Mouse (Mus musculus) lung, embryonic 15.5 days (tissue): ENCODE measurements around the gene Lrrc25. TPM values are rescaled to one million over a fixed set of nuclear protein-coding genes. Genes with fewer than 3 reads are reported as not detected.

Experiments used
- ATAC-seq: fragments of 200-750 bp; cut with Nextera tagmentation; 2 replicates; pipeline ENCODE4 v1.8.0; 2017; ENCODE audit warnings: moderate number of reproducible peaks, borderline replicate concordance; ENCODE audit not compliant: low FRiP score, low TSS enrichment; ENCODE audit errors: extremely low read depth
- H3K27ac ChIP-seq: fragments of 300-500 bp; sonication (generic); 2 replicates; pipeline ENCODE4 v1.5.1; 2015; ENCODE audit warnings: moderate library complexity, mild to moderate bottlenecking, inconsistent platforms
- H3K27me3 ChIP-seq: fragments of 300-500 bp; sonication (generic); 2 replicates; pipeline ENCODE4 v1.6.1; 2015; ENCODE audit warnings: inconsistent platforms
- H3K36me3 ChIP-seq: fragments of 300-500 bp; sonication (generic); 2 replicates; pipeline ENCODE4 v1.6.1; 2015; ENCODE audit warnings: inconsistent platforms
- H3K4me1 ChIP-seq: fragments of 300-500 bp; sonication (generic); 2 replicates; pipeline ENCODE4 v1.6.1; 2015; ENCODE audit warnings: inconsistent platforms
- H3K4me2 ChIP-seq: fragments of 300-500 bp; sonication (generic); 2 replicates; pipeline ENCODE4 v1.6.1; 2015; ENCODE audit warnings: inconsistent platforms, mild to moderate bottlenecking, moderate library complexity
- H3K4me3 ChIP-seq: fragments of 300-500 bp; sonication (generic); 2 replicates; pipeline ENCODE4 v1.5.1; 2015; ENCODE audit warnings: mild to moderate bottlenecking, inconsistent platforms
- H3K9ac ChIP-seq: fragments of 300-500 bp; sonication (generic); 2 replicates; pipeline ENCODE4 v1.6.1; 2015; ENCODE audit warnings: inconsistent platforms
- H3K9me3 ChIP-seq: fragments of 300-500 bp; sonication (generic); 2 replicates; pipeline ENCODE4 v1.6.1; 2016; ENCODE audit warnings: inconsistent platforms
- WGBS: fragments of 180-500 bp; shearing (Covaris S2); methylation state at CpG from one replicate; pipeline ENCODE4 v1.1.7; 2015; 5-methylcytosine and 5-hydroxymethylcytosine counted together
- polyA plus RNA-seq: library from polyadenylated mRNA; unstranded; fragments of >200 nt; fragmentation: Nextera tagmentation; extraction: Ambion mirVana; gene quantifications from 2 replicates; pipeline ENCODE4 v1.2.1, GENCODE M21; 2015

Gene Lrrc25
- polyA plus RNA-seq, 1 experiment from 2014 or later: 2.5 TPM

DNA sequence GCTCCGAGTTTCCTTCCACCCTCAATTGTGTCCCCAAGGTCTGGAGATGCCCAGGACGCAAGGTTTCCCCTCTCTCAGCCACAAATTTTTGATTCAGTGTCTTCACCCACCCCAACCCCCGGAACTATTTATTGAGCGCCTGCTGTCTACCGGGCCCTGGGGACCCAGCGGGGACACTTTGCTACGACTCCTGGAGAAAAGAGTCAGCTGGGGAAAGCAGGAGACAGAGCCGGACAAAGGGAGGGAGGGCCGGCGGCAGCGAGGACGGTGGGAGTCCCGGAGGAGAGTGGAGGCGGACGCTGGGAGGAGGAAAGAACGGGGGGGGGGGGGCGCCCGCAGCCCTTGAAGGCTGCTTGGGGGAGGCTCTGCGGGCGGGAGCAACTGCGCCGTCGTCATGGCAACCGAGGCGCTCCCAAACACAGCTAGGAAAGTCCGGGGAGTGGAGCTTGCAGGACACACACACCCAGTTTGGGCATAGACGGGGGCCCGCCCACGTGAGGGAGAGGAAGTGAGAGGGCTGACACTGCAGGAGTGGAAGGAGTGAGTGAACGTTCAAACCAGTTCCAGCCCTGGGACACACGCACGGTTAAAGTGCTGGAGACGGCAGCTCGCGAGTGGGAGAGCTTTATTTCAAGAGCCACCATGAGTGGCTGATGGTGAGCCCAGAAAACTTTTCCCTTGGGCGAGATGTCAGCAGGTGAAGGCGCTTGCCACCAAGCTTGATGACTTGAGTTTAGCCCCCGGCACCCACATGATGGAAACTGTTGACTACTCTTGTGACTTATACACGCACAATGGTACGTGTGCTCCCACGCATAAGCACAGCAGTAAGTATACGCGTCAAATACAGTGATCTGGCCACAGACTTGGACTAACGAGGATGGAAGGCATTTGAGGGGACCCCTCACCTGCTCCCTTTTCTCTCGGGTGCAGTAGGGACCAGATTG lies 5.8 kb upstream of the Lrrc25 start:
- peaks cover 47% of the 10 kb centered on the region for H3K4me1 ChIP-seq

DNA sequence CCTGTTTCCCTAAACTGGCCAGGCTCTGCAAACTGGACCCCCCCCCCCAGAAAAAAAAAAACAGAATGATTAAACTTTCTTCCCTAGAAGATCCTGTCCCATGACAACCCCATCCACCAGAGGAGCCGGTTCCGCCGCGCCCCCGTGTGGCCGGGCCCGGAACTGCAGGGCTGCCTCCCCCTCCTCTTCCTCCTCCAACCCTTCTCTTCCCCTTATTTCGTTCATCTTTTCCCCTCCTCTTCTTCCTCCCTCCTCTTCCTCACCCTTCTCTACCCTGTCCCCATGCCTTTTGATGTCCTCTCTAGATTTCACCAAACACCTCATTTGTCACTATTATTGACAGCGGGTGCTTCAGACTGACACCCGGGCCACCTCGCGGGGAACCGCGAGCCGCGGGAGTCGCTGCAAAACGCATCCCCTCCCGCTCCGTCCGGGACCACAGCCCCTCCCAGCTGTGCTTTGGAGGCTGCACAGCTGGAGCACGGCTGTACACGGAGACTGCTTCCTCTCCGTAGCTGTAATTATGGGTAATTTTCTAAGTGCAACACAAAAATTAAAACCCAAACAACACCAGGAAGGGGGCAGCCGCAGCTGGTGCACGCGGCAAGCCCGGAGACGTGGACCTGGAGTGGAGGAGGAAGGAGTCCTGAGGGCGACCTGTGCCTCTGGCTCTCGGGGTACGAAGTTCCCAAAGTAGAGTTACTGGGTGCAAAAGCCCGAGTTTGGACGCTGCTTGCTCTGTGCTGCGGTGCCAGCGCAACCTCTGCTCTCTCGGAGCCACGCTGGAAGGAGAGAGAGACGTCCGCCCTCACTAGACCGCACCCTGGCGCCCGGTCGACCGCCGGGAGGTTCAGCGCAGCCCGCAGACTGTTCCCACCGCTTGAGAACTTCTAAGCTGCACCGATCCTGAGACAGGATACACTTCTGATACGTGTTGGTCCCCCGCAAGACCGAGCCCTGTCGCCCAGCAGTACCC lies 4.9 kb upstream of the Lrrc25 start:
- no peak for ATAC-seq

More for the DNA sequence above, 5.8 kb upstream of the Lrrc25 start:
- peak overlapping the region; percentile 79 for H3K4me3 ChIP-seq
- no peaks in the 10 kb centered on the region for H3K36me3 ChIP-seq
- peak overlapping the region; percentile 62 for H3K9ac ChIP-seq
- no peaks in the 10 kb centered on the region for H3K27me3 ChIP-seq
- under 1% methylated on average over 42 of the region's 45 CpGs for WGBS
- peak overlapping the region; percentile 100 for H3K27ac ChIP-seq
- no peaks in the 10 kb centered on the region for H3K9me3 ChIP-seq
- ATAC-seq: peak; percentile 81
- peak overlapping the region; percentile 95 for H3K4me2 ChIP-seq

DNA sequence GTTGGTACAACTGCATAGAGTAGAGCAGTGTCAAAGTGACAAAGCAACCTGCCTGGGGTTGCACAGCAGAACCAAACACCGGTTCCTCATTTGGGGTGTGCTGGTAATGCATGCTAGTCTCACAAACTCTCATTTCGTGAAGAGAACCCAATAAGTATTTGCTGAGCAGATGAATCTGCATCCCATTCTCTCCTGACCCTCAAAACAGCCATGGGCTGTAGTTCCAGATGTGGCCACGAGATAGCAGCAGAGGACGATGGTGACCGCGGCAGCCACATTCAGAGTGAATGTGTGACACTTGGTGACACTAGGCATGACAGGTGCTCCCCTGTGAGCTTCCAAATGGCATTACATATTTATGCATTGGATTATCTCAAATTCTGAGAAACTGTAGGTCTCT lies 4.1 kb upstream of the Lrrc25 start:
- Histone ChIP-seq H3K27me3 (no peaks in the 10 kb centered on the region), H3K27ac (peak overlapping the region; percentile 100), H3K4me3 (peak overlapping the region; percentile 79), H3K4me2 (peak overlapping the region; percentile 95), H3K9ac (peak overlapping the region; percentile 62; the same call in 1 of the 2 replicates), H3K4me1 (peaks cover 42% of the 10 kb centered on the region), H3K36me3 (no peaks in the 10 kb centered on the region), H3K9me3 (no peaks in the 10 kb centered on the region)
- 0% methylated on average over 6 of the region's 6 CpGs for WGBS
- ATAC-seq: no peak

More for the DNA sequence above, 4.9 kb upstream of the Lrrc25 start:
- WGBS: under 1% methylated on average over 54 of the region's 54 CpGs
- no peaks in the 10 kb centered on the region for H3K36me3 ChIP-seq
- peak overlapping the region; percentile 95 for H3K4me2 ChIP-seq
- H3K27me3 ChIP-seq: no peaks in the 10 kb centered on the region
- peak overlapping the region; percentile 62 for H3K9ac ChIP-seq
- H3K9me3 ChIP-seq: no peaks in the 10 kb centered on the region
- H3K4me3 ChIP-seq: peak overlapping the region; percentile 79
- peak overlapping the region; percentile 100 for H3K27ac ChIP-seq
- H3K4me1 ChIP-seq: peaks cover 47% of the 10 kb centered on the region

DNA sequence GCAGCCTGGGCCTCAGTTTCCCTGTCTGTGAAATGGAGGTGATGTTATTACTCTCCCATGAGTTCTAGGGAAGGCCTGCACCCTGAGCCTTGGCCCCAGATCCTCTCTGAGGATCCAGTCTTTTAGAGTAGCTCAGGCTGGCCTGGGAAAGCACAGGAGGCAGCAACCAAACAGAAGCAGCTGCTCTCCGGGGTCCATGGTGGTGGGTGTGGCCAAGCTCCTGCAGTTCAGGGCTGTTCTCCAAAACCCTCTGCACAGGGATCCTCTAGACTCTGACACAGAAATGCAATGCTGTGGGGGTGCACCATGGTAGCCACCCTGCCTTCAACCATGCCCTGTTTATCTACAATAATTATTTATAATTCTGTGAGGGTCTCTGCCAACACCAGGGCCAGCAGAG lies 2.2 kb upstream of the Lrrc25 start:
- no peak overlapping the region for H3K27ac ChIP-seq

DNA sequence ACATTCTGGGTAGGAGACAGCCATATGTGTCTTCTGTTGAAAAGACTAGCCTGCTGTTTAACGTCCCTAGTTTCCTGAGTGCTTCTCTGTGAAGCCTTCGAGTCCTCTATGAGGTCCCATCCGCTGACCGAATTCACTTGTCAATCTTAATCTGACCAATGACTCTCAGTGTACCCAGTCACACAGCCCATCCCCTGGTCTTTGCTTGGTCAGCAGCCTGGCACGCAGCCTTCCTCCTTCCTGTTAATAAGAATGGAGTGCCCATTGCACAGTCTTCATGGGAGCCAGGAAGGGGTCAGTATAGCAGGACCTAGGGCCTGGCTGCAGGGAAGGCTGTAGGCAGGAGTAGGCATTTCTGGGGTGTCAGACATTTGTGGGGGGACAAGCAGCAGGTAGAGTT lies 1.5 kb upstream of the Lrrc25 start:
- Histone ChIP-seq H3K9me3 (no peaks in the 10 kb centered on the region), H3K27me3 (0 out of 2 replicates have a peak, but pooled peaks cover under 1% of the 10 kb centered on the region), H3K4me3 (no peak overlapping the region), H3K4me1 (peaks cover 18% of the 10 kb centered on the region), H3K36me3 (no peaks in the 10 kb centered on the region), H3K27ac (no peak overlapping the region), H3K4me2 (no peak overlapping the region), H3K9ac (no peak overlapping the region)
- ATAC-seq: no peak
- 68% methylated on average over 5 of the region's 5 CpGs for WGBS

More for the DNA sequence above, 2.2 kb upstream of the Lrrc25 start:
- Histone ChIP-seq H3K27me3 (no peaks in the 10 kb centered on the region), H3K9me3 (no peaks in the 10 kb centered on the region), H3K4me3 (no peak overlapping the region), H3K36me3 (no peaks in the 10 kb centered on the region), H3K9ac (no peak overlapping the region), H3K4me1 (peaks cover 24% of the 10 kb centered on the region), H3K4me2 (no peak overlapping the region)
- 5% methylated on average over 1 of the region's 1 CpGs for WGBS
- no peak for ATAC-seq

DNA sequence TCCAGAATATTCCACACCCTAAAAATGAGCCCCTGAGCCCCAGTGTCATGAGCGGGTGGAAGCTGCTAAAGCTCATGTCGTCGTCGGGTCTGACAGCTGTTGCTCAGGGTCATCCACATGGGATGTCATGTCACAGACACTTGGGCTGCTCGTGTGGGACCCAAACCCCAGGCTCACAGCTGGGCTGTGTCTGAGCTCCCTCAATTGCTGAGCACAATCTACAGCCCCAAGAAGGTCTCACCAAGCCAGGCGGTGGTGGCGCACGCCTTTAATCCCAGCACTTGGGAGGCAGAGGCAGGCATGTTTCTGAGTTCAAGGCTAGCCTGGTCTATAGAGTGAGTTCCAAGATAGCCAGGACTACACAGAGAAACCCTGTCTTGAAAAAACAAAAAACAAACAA lies 674 bp upstream of the Lrrc25 start:
- H3K4me2 ChIP-seq: no peak overlapping the region
- peaks cover 16% of the 10 kb centered on the region for H3K4me1 ChIP-seq
- WGBS: 73% methylated on average over 8 of the region's 8 CpGs
- no peak overlapping the region for H3K9ac ChIP-seq
- H3K4me3 ChIP-seq: no peak overlapping the region
- no peak for ATAC-seq
- 0 out of 2 replicates have a peak, but pooled peaks cover 4% of the 10 kb centered on the region for H3K27me3 ChIP-seq
- no peaks in the 10 kb centered on the region for H3K9me3 ChIP-seq
- no peak overlapping the region for H3K27ac ChIP-seq
- H3K36me3 ChIP-seq: no peaks in the 10 kb centered on the region

DNA sequence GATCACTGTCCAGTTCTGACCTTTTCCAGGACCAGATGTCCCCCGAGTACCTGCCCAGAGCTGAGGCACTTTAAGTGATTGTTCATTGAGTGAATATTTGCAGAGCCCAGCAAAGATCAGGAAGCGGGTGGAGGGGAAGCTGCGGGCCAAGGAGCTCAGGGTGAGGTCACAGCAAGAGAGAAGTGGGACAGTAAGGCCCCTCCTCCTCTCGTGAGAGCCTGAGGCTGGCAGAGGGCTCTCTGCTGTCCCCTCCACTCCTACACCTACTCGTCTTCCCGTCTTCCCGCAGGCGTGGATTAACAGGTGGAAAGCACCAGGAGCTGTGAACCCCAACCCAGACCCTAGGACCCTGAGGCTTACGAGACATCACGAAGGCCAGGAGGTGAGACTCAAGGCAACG lies 690 bp downstream of the Lrrc25 start:
- Histone ChIP-seq H3K27ac (no peak overlapping the region), H3K36me3 (no peaks in the 10 kb centered on the region), H3K4me2 (no peak overlapping the region), H3K4me3 (no peak overlapping the region), H3K9ac (no peak overlapping the region), H3K4me1 (peaks cover 2% of the 10 kb centered on the region), H3K27me3 (peaks cover 13% of the 10 kb centered on the region; the same call in 1 of the 2 replicates), H3K9me3 (no peaks in the 10 kb centered on the region)
- WGBS: 42% methylated on average over 11 of the region's 11 CpGs
- no peak for ATAC-seq

DNA sequence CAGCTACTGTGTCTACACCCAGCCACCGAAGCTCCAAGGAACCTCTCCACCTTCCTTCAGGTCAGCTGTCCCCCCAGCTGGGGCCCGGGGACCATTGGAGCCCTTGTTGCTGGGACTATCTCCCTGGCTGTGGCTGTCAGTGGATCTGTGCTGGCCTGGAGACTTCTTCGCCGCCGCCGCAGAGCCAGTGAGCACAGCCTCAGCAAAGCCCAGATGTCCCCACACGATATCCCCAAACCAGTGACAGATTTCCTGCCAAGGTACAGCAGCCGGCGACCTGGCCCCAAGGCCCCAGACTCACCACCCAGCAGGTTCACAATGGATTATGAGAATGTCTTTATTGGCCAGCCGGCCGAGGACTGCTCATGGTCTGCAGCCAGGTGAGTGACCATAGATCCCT lies 2.0 kb downstream of the Lrrc25 start:
- Histone ChIP-seq H3K27me3 (peaks cover 23% of the 10 kb centered on the region; the same call in 1 of the 2 replicates), H3K4me1 (no peaks in the 10 kb centered on the region; the same call in none of the 2 replicates), H3K4me3 (no peak overlapping the region), H3K27ac (no peak overlapping the region), H3K36me3 (no peaks in the 10 kb centered on the region), H3K4me2 (no peak overlapping the region), H3K9me3 (no peaks in the 10 kb centered on the region), H3K9ac (no peak overlapping the region)
- 74% methylated on average over 11 of the region's 11 CpGs for WGBS
- no peak for ATAC-seq

DNA sequence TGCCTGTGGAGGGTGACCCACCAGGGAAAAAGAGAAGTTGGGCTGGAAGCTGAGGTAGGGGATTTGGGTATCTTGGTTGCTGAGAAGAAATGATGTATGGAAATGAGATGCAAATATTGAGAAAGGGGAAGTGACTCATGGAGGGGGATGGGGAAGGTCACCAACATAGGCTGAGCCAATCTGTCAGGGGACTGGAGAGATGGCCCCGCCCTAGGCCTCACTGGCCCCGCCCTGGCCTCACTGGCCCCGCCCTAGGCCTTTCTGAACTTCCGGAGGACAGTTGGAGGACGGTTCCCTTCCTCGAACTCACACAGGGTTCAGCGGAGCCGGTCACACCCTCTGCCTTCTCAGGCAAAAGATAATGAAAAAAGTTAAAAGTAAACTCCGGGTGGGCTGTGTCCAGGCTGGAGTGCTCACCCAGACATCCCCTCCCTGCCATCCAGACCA lies 3.0 kb downstream of the Lrrc25 start:
- Histone ChIP-seq H3K4me1 (no peaks in the 10 kb centered on the region; the same call in none of the 2 replicates), H3K4me2 (no peak overlapping the region), H3K36me3 (no peaks in the 10 kb centered on the region), H3K27ac (no peak overlapping the region), H3K4me3 (no peak overlapping the region), H3K27me3 (peaks cover 23% of the 10 kb centered on the region; the same call in 1 of the 2 replicates), H3K9ac (no peak overlapping the region), H3K9me3 (no peaks in the 10 kb centered on the region)
- WGBS: 27% methylated on average over 9 of the region's 9 CpGs
- peak; percentile 59; the same call in 1 of the 2 replicates for ATAC-seq

DNA sequence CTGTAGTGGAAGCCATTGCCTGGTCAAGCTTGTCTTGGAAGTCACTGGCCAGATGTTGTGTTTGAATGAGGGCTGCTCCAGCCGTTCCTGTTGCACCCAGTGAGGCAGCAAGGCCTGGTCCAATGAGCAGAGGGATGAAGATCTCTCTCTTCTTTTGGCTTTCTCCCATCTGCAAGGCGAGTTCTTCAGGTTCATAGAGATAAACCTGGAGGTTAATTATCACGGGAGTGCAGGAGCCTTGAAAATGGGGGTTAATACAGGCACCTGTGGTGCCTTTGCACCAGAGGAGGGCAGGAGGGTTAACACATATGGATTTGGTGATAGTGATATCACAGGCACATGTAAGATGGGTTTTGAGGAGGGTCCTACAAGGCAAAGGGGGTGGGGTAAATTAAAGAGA lies 6.3 kb downstream of the Lrrc25 start:
- Histone ChIP-seq H3K4me2 (no peak overlapping the region), H3K9me3 (no peaks in the 10 kb centered on the region), H3K27ac (no peak overlapping the region), H3K36me3 (no peaks in the 10 kb centered on the region), H3K4me3 (no peak overlapping the region), H3K27me3 (peaks cover 23% of the 10 kb centered on the region; the same call in 1 of the 2 replicates), H3K9ac (no peak overlapping the region), H3K4me1 (no peaks in the 10 kb centered on the region; the same call in 1 of the 2 replicates)
- 50% methylated on average over 3 of the region's 3 CpGs for WGBS
- ATAC-seq: no peak

DNA sequence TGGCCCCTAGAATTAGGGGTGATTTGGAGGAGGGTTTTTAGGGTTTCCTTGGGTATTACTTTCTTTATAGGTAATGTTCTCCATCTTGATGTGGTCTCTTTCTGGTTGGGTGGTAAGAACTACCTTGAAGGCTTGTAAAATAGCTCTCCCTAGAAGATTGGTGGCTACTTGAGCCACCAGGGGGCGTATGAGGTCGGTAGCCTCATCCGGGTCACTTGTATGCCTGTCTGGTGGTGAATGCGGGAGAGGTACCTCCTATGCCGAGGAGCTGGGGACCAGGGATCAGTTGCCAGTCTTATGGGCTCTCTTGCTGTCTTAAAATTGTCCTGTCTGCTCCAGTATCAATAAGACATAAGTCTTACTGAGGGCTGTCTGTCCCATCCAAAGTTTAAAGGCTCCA lies 9.1 kb downstream of the Lrrc25 start:
- H3K4me3 ChIP-seq: no peak overlapping the region
- H3K27ac ChIP-seq: no peak overlapping the region
- no peak overlapping the region for H3K9ac ChIP-seq
- no peaks in the 10 kb centered on the region for H3K36me3 ChIP-seq
- no peaks in the 10 kb centered on the region for H3K9me3 ChIP-seq
- H3K4me2 ChIP-seq: no peak overlapping the region
- H3K4me1 ChIP-seq: peaks cover 9% of the 10 kb centered on the region
- 10% methylated on average over 5 of the region's 5 CpGs for WGBS
- ATAC-seq: no peak
- H3K27me3 ChIP-seq: peaks cover 19% of the 10 kb centered on the region; the same call in 1 of the 2 replicates
